Mouse (Mus musculus): ENCODE results near the gene Duxf3. TPM values are rescaled to one million over a fixed set of nuclear protein-coding genes. Genes with fewer than 3 reads are reported as not detected.
"Not testable (repeated sequence)": the region's sequence is repeated elsewhere in the genome, so short reads cannot be mapped to it uniquely, and the experiment has no call there.

The Duxf3 gene
- polyA plus RNA-seq, 1 experiment from 2014 or later: not detected

- DNase-seq (no peak), ATAC-seq (ENCODE audit: insufficient read depth) (no peak)
- Histone ChIP-seq H3K27ac (ENCODE audit: low read depth) (no peak within 1 kb of the TSS), H3K9ac (no peak within 1 kb of the TSS), H3K9me3 (ENCODE audit: low read depth, low read length) (peaks cover 9% of the 10 kb centered on the region), H3K27me3 (ENCODE audit: insufficient read depth, low read length) (no peaks in the 10 kb centered on the region), H3K4me3 (ENCODE audit: low read depth, low read length) (no peak within 1 kb of the TSS), H3K4me2 (no peak within 1 kb of the TSS), H3K36me3 (ENCODE audit: insufficient read depth) (no peaks in the 10 kb centered on the region), H3K4me1 (ENCODE audit: insufficient read depth) (no peaks in the 10 kb centered on the region)
- WGBS: 85% methylated on average over 10 of the region's 10 CpGs
- no peak for TF ChIP-seq CTCF (IDR thresholded peaks at IDR 0.05; ENCODE audit: low read depth)
Measured at GRCm38 (mm10) chr10:58236613-58237012, 4.1 kb upstream of the Duxf3 start, which contains the start of gene Gm4981. Gm4981 (minus strand) TSS chr10:58236701.

DNA sequence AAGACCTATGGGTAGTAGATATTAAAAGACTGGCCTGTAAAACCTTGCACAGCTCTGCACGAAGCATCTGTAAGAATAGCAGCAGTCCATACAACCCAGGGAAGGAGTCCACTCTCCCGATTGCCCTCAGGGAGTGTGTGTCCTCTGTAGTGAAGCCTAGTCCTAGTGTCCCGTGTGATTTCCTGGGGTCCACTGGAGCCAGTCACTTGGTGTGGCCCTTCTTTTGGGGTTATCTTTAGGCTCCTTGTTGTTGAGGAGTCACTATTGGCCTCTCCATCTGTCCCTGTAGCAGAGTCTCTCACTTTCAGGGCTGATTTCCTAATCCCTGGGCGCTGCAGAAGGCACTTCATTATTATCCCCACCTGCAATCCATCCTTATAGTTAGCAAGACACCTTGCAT is 2.5 kb upstream of the Duxf3 start:
- ATAC-seq (ENCODE audit: insufficient read depth); H3K9ac ChIP-seq; H3K27ac ChIP-seq (ENCODE audit: low read depth); H3K36me3 ChIP-seq (ENCODE audit: insufficient read depth); H3K4me2 ChIP-seq; DNase-seq; H3K4me1 ChIP-seq (ENCODE audit: insufficient read depth); H3K27me3 ChIP-seq (ENCODE audit: insufficient read depth, low read length); H3K4me3 ChIP-seq (ENCODE audit: low read depth, low read length): not testable (repeated sequence)
- H3K9me3 ChIP-seq (ENCODE audit: low read depth, low read length): peaks cover 15% of the 10 kb centered on the region
- 79% methylated on average over 4 of the region's 4 CpGs for WGBS

DNA sequence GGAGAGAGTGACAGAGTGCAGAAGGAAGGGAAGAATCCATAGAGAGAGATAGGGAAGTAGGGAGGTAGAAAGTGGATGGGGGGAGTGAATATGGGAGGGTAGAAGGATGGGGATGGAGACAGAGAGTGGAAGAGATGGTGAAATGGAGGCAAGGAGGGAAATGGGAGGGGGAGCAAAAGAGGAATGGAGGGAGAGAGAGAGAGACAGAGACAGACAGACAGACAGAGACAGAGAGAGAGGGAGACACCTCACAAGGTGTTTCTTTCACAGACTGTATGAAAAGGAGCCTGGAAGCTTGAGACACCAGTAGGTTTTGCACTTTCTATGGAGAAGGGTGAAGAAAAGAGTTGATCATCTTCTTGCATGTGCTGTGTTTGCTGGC is 1.3 kb upstream of the Duxf3 start:
- not testable (repeated sequence) for H3K4me1 ChIP-seq (ENCODE audit: insufficient read depth); H3K4me3 ChIP-seq (ENCODE audit: low read depth, low read length); DNase-seq; H3K36me3 ChIP-seq (ENCODE audit: insufficient read depth); H3K27me3 ChIP-seq (ENCODE audit: insufficient read depth, low read length); H3K9ac ChIP-seq; H3K4me2 ChIP-seq; H3K27ac ChIP-seq (ENCODE audit: low read depth)
- H3K9me3 ChIP-seq (ENCODE audit: low read depth, low read length): peaks cover 15% of the 10 kb centered on the region
- ATAC-seq (ENCODE audit: insufficient read depth): peak; percentile 19; the same call in 1 of the 2 replicates

DNA sequence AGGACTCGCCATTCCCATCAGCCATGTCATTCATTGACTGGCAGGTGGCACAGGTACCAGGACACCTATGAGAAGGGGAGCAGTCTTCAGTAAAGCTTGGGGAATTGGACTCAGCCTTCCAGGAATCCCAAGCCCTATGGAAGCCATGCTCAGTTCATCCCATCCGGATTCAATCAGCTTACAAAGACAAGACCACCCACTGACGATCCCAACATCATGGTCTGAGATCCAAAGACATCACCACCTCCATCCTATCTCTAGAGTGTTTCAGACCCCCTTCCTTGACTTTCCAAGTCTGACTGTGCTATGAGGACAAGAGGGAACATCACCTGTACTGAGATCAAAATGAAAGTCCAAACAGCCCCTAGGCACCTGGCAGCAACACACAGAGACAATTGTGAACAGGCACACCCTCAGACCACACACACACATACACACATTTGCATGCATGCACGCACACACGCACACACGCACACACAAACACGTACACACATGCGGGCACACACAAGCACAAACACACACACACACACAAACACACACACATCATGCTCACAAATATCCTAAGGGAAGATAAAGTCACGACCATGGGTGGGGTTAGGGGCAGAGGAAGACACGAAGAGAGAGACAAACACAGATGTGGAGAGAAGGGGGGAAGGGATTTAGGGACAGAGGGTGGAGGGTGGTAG is 722 bp upstream of the Duxf3 start:
- H3K4me1 ChIP-seq (ENCODE audit: insufficient read depth); H3K36me3 ChIP-seq (ENCODE audit: insufficient read depth); H3K27ac ChIP-seq (ENCODE audit: low read depth); H3K4me2 ChIP-seq; DNase-seq; H3K27me3 ChIP-seq (ENCODE audit: insufficient read depth, low read length); H3K9ac ChIP-seq; H3K4me3 ChIP-seq (ENCODE audit: low read depth, low read length): not testable (repeated sequence)
- WGBS: 71% methylated on average over 9 of the region's 10 CpGs
- H3K9me3 ChIP-seq (ENCODE audit: low read depth, low read length): peaks cover 15% of the 10 kb centered on the region
- peak; percentile 45 for ATAC-seq (ENCODE audit: insufficient read depth)

DNA sequence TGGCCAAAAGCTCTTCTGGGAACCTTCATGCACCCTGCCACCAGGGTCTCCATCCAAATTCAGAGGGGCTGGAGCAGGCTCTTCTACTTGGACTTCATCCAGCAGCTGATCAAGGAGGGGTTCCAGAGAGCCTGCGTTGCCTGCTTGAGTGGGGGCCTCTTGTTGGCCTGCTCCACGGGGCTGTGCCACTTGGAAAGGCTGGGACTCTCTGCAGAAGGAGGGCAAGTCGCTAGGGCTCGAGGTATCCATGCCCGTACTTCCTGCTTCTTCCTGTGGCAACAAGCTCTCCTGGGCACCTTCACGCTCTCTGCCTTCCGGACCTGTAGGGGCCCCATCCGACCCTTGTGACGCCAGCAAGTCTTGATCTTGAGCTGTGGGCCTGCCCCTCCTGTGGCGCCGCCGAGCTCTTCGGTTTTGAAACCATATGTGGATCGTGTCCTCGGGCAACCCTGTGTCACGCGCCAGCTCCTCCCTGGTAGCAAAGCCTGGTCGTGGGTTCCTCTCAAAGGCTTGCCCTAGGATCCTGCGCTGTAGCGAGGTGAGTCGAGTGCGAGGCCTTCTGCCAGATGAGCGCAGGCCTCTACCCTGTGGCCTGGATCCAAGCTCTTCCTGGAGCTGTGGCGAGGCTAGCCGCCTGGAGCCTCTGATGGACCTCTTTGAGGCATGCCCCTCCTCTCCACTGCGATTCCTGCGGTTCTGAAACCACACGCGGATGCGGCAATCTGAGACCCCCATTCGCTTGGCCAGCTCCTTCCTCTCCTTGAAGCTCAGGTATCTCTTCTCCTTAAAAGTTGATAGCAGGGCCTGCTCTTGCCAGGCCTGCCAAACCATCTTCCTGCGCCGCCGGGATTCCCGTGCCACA is 465 bp downstream of the Duxf3 start:
- H3K4me1 ChIP-seq (ENCODE audit: insufficient read depth); H3K4me2 ChIP-seq; H3K9ac ChIP-seq; H3K27ac ChIP-seq (ENCODE audit: low read depth); H3K27me3 ChIP-seq (ENCODE audit: insufficient read depth, low read length); H3K4me3 ChIP-seq (ENCODE audit: low read depth, low read length); H3K36me3 ChIP-seq (ENCODE audit: insufficient read depth): not testable (repeated sequence)
- ATAC-seq (ENCODE audit: insufficient read depth) (peak; percentile 85), DNase-seq (peak; percentile 43)
- H3K9me3 ChIP-seq (ENCODE audit: low read depth, low read length): peaks cover 15% of the 10 kb centered on the region
- WGBS: 88% methylated on average over 33 of the region's 35 CpGs

DNA sequence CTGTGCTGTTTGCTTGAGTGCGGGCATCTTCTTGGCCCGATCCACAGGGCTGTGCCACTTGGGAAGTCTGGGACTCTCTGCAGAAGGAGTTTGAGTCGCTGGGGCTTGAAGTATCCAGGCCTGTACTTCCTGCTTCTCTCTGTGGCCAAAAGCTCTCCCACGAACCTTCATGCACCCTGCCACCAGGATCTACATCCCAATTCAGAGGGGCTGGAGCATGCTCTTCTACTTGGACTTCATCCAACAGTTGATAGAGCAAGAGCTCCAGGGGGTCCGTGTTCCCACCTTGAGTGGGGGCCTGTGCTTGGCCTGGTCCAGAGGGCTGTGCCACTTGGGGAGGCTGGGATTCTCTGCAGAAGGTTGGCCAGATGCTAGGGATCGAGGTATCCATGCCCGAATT is 1.4 kb downstream of the Duxf3 start:
- H3K27me3 ChIP-seq (ENCODE audit: insufficient read depth, low read length); H3K4me3 ChIP-seq (ENCODE audit: low read depth, low read length); DNase-seq; H3K9ac ChIP-seq; H3K4me2 ChIP-seq; H3K27ac ChIP-seq (ENCODE audit: low read depth); H3K36me3 ChIP-seq (ENCODE audit: insufficient read depth); H3K4me1 ChIP-seq (ENCODE audit: insufficient read depth): not testable (repeated sequence)
- H3K9me3 ChIP-seq (ENCODE audit: low read depth, low read length): peaks cover 15% of the 10 kb centered on the region
- 83% methylated on average over 5 of the region's 7 CpGs for WGBS
- peak; percentile 33 for ATAC-seq (ENCODE audit: insufficient read depth)

DNA sequence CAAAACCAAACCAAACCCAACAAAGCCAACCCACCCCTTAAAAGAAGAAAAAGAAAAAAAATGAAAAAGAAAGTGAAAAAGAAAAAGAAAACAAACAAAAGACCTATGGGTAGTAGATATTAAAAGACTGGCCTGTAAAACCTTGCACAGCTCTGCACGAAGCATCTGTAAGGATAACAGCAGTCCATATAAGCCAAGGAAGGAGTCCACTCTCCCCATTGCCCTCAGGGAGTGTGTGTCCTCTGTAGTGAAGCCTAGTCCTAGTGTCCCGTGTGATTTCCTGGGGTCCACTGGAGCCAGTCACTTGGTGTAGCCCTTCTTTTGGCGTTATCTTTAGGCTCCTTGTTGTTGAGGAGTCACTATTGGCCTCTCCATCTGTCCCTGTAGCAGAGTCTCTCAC is 2.5 kb downstream of the Duxf3 start:
- H3K27me3 ChIP-seq (ENCODE audit: insufficient read depth, low read length); H3K9ac ChIP-seq; ATAC-seq (ENCODE audit: insufficient read depth); H3K36me3 ChIP-seq (ENCODE audit: insufficient read depth); H3K27ac ChIP-seq (ENCODE audit: low read depth); H3K4me3 ChIP-seq (ENCODE audit: low read depth, low read length); DNase-seq; H3K4me2 ChIP-seq; H3K4me1 ChIP-seq (ENCODE audit: insufficient read depth): not testable (repeated sequence)
- peaks cover 15% of the 10 kb centered on the region for H3K9me3 ChIP-seq (ENCODE audit: low read depth, low read length)
- 51% methylated on average over 3 of the region's 3 CpGs for WGBS

GRCm38 (mm10) chr10:58227798-58228197 is 4.7 kb downstream of the Duxf3 start:
- whole genome bisulfite sequencing: 81% methylated on average over 2 of the region's 6 CpGs
- not testable (repeated sequence) for H3K27ac ChIP-seq (ENCODE audit: low read depth); H3K9ac ChIP-seq; H3K4me2 ChIP-seq; DNase-seq; H3K4me3 ChIP-seq (ENCODE audit: low read depth, low read length); H3K4me1 ChIP-seq (ENCODE audit: insufficient read depth); ATAC-seq (ENCODE audit: insufficient read depth); H3K27me3 ChIP-seq (ENCODE audit: insufficient read depth, low read length); H3K36me3 ChIP-seq (ENCODE audit: insufficient read depth)
- H3K9me3 ChIP-seq (ENCODE audit: low read depth, low read length): peaks cover 15% of the 10 kb centered on the region

- not testable (repeated sequence) for H3K9me3 ChIP-seq (ENCODE audit: low read depth, low read length); H3K9ac ChIP-seq; H3K36me3 ChIP-seq (ENCODE audit: insufficient read depth); H3K27ac ChIP-seq (ENCODE audit: low read depth); H3K4me3 ChIP-seq (ENCODE audit: low read depth, low read length); H3K27me3 ChIP-seq (ENCODE audit: insufficient read depth, low read length); ATAC-seq (ENCODE audit: insufficient read depth); H3K4me1 ChIP-seq (ENCODE audit: insufficient read depth); H3K4me2 ChIP-seq
- WGBS: 87% methylated on average over 4 of the region's 4 CpGs
- peak; percentile 47 for DNase-seq
Measured at GRCm38 (mm10) chr10:58226357-58226756, 6.1 kb downstream of the Duxf3 start.

DNA sequence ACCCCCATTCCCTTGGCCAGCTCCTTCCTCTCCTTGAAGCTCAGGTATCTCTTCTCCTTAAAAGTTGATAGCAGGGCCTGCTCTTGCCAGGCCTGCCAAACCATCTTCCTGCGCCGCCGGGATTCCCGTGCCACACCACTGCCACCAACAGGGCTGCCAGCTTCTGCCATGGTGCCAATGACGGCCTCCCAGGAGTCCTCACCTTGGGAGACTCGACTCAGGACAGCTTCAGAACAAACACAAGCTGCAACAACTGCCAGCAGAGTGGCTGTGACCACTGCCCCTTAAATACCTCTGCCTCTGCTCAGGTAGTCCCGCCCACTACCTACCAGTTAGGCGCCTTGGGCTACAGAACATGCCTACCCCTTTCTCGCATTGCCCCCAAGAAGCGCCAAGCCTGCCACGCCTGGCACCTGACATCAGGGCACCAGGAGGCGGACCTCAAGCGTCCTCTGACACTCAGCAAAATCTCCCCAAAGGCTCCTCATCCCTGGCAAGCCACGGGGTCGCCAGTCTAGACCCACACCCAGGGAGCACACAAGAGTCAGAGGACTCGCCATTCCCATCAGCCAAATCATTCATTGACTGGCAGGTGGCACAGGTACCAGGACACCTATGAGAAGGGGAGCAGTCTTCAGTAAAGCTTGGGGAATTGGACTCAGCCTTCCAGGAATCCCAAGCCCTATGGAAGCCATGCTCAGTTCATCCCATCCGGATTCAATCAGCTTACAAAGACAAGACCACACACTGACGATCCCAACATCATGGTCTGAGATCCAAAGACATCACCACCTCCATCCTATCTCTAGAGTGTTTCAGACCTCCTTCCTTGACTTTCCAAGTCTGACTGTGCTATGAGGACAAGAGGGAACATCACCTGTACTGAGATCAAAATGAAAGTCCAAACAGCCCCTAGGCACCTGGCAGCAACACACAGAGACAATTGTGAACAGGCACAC is 7.4 kb downstream of the Duxf3 start, which contains the start of gene AW822073:
Gene AW822073 (minus strand): TSS at position 104 of the 959 bp plus-strand sequence.
- not testable (repeated sequence) for ATAC-seq (ENCODE audit: insufficient read depth); DNase-seq
- WGBS: 81% methylated on average over 16 of the region's 18 CpGs

More for the DNA sequence above, 7.4 kb downstream of the Duxf3 start, which contains the start of gene AW822073:
- H3K4me3 ChIP-seq (ENCODE audit: low read depth, low read length); H3K9me3 ChIP-seq (ENCODE audit: low read depth, low read length); H3K4me2 ChIP-seq; H3K27me3 ChIP-seq (ENCODE audit: insufficient read depth, low read length); H3K9ac ChIP-seq; H3K4me1 ChIP-seq (ENCODE audit: insufficient read depth); H3K36me3 ChIP-seq (ENCODE audit: insufficient read depth); H3K27ac ChIP-seq (ENCODE audit: low read depth): not testable (repeated sequence)
